9 mouse cellular contexts compared by ENCODE assay signal in genomic region chr3:108165532-108166315, GRCm38 (mm10). TPM values are rescaled to one million over a fixed set of nuclear protein-coding genes. Genes with fewer than 3 reads are reported as not detected.
DNase-seq lines count a peak whose midpoint lies in the region; ATAC-seq and TF ChIP-seq lines count a peak whose summit lies in the region.
"Had no signal": no experiment of that assay in that cellular context is flagged by ENCODE, and none has a peak within 500 bp of the region (broad histone marks: within the 10 kb centered on the region; RNA-seq: fewer than 3 reads in every experiment).

No protein-coding gene starts in this region.

- intact Hi-C loops in left cerebral cortex, postnatal 14 days (cut with DNase I), result loop anchor here (2.0 kb wide), 1 partner anchor 37 kb away; no protein-coding TSS in a partner anchor
- intact Hi-C loops in left cerebral cortex, postnatal 36 days (cut with DNase I), result loop anchor here (5.0 kb wide), 2 partner anchors 112 to 222 kb away; no protein-coding TSS in a partner anchor

- TF ChIP-seq POLR2A in olfactory bulb, adult 2 months (IDR thresholded peaks at IDR 0.05; ENCODE audit: insufficient read depth, low read depth, low read length), result no peak

- no peaks in the 10 kb centered on the region for H3K36me3 ChIP-seq in hindbrain, embryonic 16.5 days (ENCODE audit: control insufficient read depth, insufficient read depth, low read length)

- H3K4me2 ChIP-seq in hindbrain, embryonic 16.5 days (ENCODE audit: low read length), result no peak overlapping the region

- no peak overlapping the region for H3K4me3 ChIP-seq in hindbrain, embryonic 16.5 days (ENCODE audit: low read length)
- no peak overlapping the region for H3K4me3 ChIP-seq in olfactory bulb, adult 2 months (ENCODE audit: insufficient read depth, low read depth, low read length)

- H3K27ac ChIP-seq in hindbrain, embryonic 16.5 days (ENCODE audit: low read depth, low read length), result peak overlapping the region; percentile 46; the same call in 1 of the 2 replicates
- peak overlapping the region; percentile 47 for H3K27ac ChIP-seq in olfactory bulb, adult 2 months (ENCODE audit: insufficient read depth, low read depth, low read length)

- TF ChIP-seq CTCF in olfactory bulb, adult 2 months (IDR thresholded peaks at IDR 0.05; ENCODE audit: insufficient read depth, low read depth, low read length), result no peak

- no peaks in the 10 kb centered on the region for H3K9me3 ChIP-seq in hindbrain, embryonic 16.5 days (ENCODE audit: control insufficient read depth, low read length)

- H3K4me1 ChIP-seq in hindbrain, embryonic 16.5 days (ENCODE audit: control insufficient read depth, insufficient read depth, low read depth, low read length), result peaks cover 27% of the 10 kb centered on the region
- peaks cover 46% of the 10 kb centered on the region for H3K4me1 ChIP-seq in olfactory bulb, adult 2 months (ENCODE audit: control insufficient read depth, insufficient read depth, low read length)

- WGBS in hindbrain, embryonic 16.5 days, result 26% methylated on average over 10 of the region's 10 CpGs
- 59% methylated on average over 10 of the region's 10 CpGs for WGBS in olfactory bulb, adult 2 months

- ATAC-seq in hindbrain, embryonic 16.5 days, result peak; percentile 23

- peak; percentile 38 to 41 for DNase-seq in cerebellum, postnatal 14 days
- no peak for DNase-seq in cerebellum, adult 8-10 months
- DNase-seq in retina, postnatal 1 day, result peak; percentile 50
- no peak for DNase-seq in retina, embryonic 14.5 days (ENCODE audit: low spot score)
- DNase-seq in left cerebral cortex, postnatal 14 days (ENCODE audit: low spot score in 2 of 2), result no peak
- DNase-seq in left cerebral cortex, postnatal 36 days (ENCODE audit: low spot score in 2 of 2), result no peak

- peak overlapping the region; percentile 13; the same call in 1 of the 2 replicates for H3K9ac ChIP-seq in hindbrain, embryonic 16.5 days (ENCODE audit: low read depth, low read length)

- H3K27me3 ChIP-seq in hindbrain, embryonic 16.5 days (replicated peaks; ENCODE audit: control insufficient read depth, insufficient read depth, low read length), result no peaks in the 10 kb centered on the region

RNA-seq across cellular contexts. Expression of gene Gpr61, which starts 11.0 kb away (rescaled TPM):
- polyA plus RNA-seq in hindbrain, embryonic 16.5 days (2015; fragmentation: Nextera tagmentation; extraction: Ambion mirVana), result 8.4 and 10.6 TPM in 2 replicates
- polyA plus RNA-seq in olfactory bulb, adult 2 months (2012; ENCODE audit: insufficient read depth, insufficient read length, low replicate concordance, missing spikeins), result not detected in 2 replicates
- total RNA-seq in left cerebral cortex, postnatal 14 days (2021), result 10 to 100 TPM; 19.7 to 21.0 TPM
- total RNA-seq in left cerebral cortex, postnatal 36 days (2021), result 10 to 100 TPM; 18.1 to 19.1 TPM
- total RNA-seq: liver, adult 2 months had no signal
- polyA plus RNA-seq: liver, adult 2 months had no signal

RNA-seq across cellular contexts. Expression of gene Gnai3, which starts 19.8 kb away (rescaled TPM):
- 116 and 126 TPM in 2 replicates for polyA plus RNA-seq in hindbrain, embryonic 16.5 days (2015; fragmentation: Nextera tagmentation; extraction: Ambion mirVana)
- not detected in 2 replicates for polyA plus RNA-seq in olfactory bulb, adult 2 months (2012; ENCODE audit: insufficient read depth, insufficient read length, low replicate concordance, missing spikeins)
- total RNA-seq in left cerebral cortex, postnatal 14 days (2021), result 10 to 100 TPM; 31.1 to 34.1 TPM
- 10 to 100 TPM; 26.9 to 27.0 TPM for total RNA-seq in left cerebral cortex, postnatal 36 days (2021)

RNA-seq across cellular contexts. Expression of gene Amigo1, which starts 20.4 kb away (rescaled TPM):
- 9.8 and 13.3 TPM in 2 replicates for polyA plus RNA-seq in hindbrain, embryonic 16.5 days (2015; fragmentation: Nextera tagmentation; extraction: Ambion mirVana)
- polyA plus RNA-seq in olfactory bulb, adult 2 months (2012; ENCODE audit: insufficient read depth, insufficient read length, low replicate concordance, missing spikeins), result 177 and 487 TPM in 2 replicates
- total RNA-seq in left cerebral cortex, postnatal 14 days (2021), result 10 to 100 TPM; 55.3 to 57.7 TPM
- 10 to 100 TPM; 71.3 to 78.0 TPM for total RNA-seq in left cerebral cortex, postnatal 36 days (2021)

RNA-seq across cellular contexts. Expression of gene Cyb561d1, which starts 35.3 kb away (rescaled TPM):
- polyA plus RNA-seq in hindbrain, embryonic 16.5 days (2015; fragmentation: Nextera tagmentation; extraction: Ambion mirVana), result 2.7 and 3.9 TPM in 2 replicates
- not detected in 2 replicates for polyA plus RNA-seq in olfactory bulb, adult 2 months (2012; ENCODE audit: insufficient read depth, insufficient read length, low replicate concordance, missing spikeins)
- 10 to 100 TPM; 13.7 to 14.7 TPM for total RNA-seq in left cerebral cortex, postnatal 14 days (2021)
- 10 to 100 TPM; 15.0 to 21.4 TPM for total RNA-seq in left cerebral cortex, postnatal 36 days (2021)

RNA-seq across cellular contexts. Expression of gene Atxn7l2, which starts 45.0 kb away (rescaled TPM):
- 19.6 and 21.4 TPM in 2 replicates for polyA plus RNA-seq in hindbrain, embryonic 16.5 days (2015; fragmentation: Nextera tagmentation; extraction: Ambion mirVana)
- polyA plus RNA-seq in olfactory bulb, adult 2 months (2012; ENCODE audit: insufficient read depth, insufficient read length, low replicate concordance, missing spikeins), result not detected in 2 replicates
- total RNA-seq in left cerebral cortex, postnatal 14 days (2021), result 10 to 100 TPM; 22.5 to 23.0 TPM
- total RNA-seq in left cerebral cortex, postnatal 36 days (2021), result 10 to 100 TPM; 20.5 to 32.5 TPM

Comparison
In these comparisons a context has a peak if more than half of its experiments do, and no peak if none do; other contexts are left out.
1. DNase-seq: peak in cerebellum, postnatal 14 days (2 of 2) and retina, postnatal 1 day (single experiment); none in cerebellum, adult 8-10 months (single experiment), retina, embryonic 14.5 days (single experiment), left cerebral cortex, postnatal 14 days (0 of 2) and left cerebral cortex, postnatal 36 days (0 of 2).